Mouse (Mus musculus): ENCODE results near the gene Gm28048. TPM values are rescaled to one million over a fixed set of nuclear protein-coding genes. Genes with fewer than 3 reads are reported as not detected.

The Gm28048 gene
- polyA plus RNA-seq, 1 experiment, result not detected

DNA sequence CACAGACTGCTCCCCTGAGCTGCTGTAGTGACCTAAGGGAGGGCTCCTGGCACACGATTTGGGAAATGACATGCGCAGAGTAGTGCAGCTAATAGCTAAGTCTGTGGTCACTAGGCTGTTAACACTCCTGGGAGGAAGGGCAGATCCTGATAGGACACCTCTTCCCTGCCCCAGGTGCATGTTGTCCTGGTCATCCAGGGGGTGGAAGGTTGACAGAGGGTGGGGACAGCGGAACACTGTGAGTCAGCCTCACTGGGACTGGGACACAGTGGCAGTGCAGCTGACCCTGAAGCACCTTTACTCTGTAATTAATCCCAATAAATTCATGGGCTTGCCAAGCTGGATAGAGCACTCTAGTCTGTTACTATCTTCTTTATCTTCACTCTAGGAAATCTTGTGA is 160.6 kb downstream of the Gm28048 start:
- H3K4me3 ChIP-seq (replicated peaks), result peak overlapping the region; percentile 28
- no peaks in the 10 kb centered on the region for H3K9me3 ChIP-seq
- no peaks in the 10 kb centered on the region for H3K27me3 ChIP-seq (replicated peaks)
- H3K36me3 ChIP-seq (replicated peaks; ENCODE audit: low read length), result peaks cover 20% of the 10 kb centered on the region
- H3K4me1 ChIP-seq, result peaks cover 79% of the 10 kb centered on the region
- TF ChIP-seq GATA1 (IDR thresholded peaks at IDR 0.05; ENCODE audit: borderline replicate concordance, low read length) (no peak), FLI1 (IDR thresholded peaks at IDR 0.05; ENCODE audit: low read length) (no peak)

DNA sequence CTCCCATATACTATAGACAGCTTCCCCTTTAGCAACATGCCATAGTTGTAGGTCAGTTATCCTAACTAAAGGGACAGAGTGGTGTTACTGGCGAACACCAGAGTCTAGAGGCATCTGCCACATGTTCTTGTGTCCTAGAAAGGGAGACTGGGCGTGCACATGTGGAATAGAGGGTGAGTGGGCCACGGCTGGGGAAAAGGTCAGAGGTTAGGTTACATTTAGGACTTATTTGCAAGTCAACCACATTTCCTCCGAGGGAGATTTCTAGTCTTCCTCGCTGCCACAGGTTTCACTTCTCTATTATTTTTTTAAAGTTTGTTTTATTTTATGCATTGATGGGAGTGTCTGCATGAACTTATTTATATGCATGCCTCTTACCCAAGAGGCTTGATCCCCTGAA is 163.5 kb downstream of the Gm28048 start:
- Histone ChIP-seq H3K9me3 (no peaks in the 10 kb centered on the region), H3K4me3 (replicated peaks) (no peak overlapping the region), H3K36me3 (replicated peaks; ENCODE audit: low read length) (peaks cover 11% of the 10 kb centered on the region), H3K4me1 (peaks cover 87% of the 10 kb centered on the region), H3K27me3 (replicated peaks) (no peaks in the 10 kb centered on the region)
- TF ChIP-seq FLI1 (IDR thresholded peaks at IDR 0.05; ENCODE audit: low read length) (no peak), GATA1 (IDR thresholded peaks at IDR 0.05; ENCODE audit: borderline replicate concordance, low read length) (no peak)

- Histone ChIP-seq H3K36me3 (replicated peaks; ENCODE audit: low read length) (peaks cover 19% of the 10 kb centered on the region), H3K4me1 (peaks cover 85% of the 10 kb centered on the region), H3K4me3 (replicated peaks) (no peak overlapping the region), H3K27me3 (replicated peaks) (no peaks in the 10 kb centered on the region), H3K9me3 (peaks cover 7% of the 10 kb centered on the region; the same call in 1 of the 2 replicates)
- TF ChIP-seq FLI1 (IDR thresholded peaks at IDR 0.05; ENCODE audit: low read length), result no peak
- no peak for TF ChIP-seq GATA1 (IDR thresholded peaks at IDR 0.05; ENCODE audit: borderline replicate concordance, low read length)
These were observed 166.0 kb downstream of the Gm28048 start for GRCm38 (mm10) chr11:22815877-22816276.

- Histone ChIP-seq H3K36me3 (replicated peaks; ENCODE audit: low read length) (peaks cover 19% of the 10 kb centered on the region), H3K4me1 (peaks cover 88% of the 10 kb centered on the region), H3K27me3 (replicated peaks) (no peaks in the 10 kb centered on the region), H3K9me3 (peaks cover 7% of the 10 kb centered on the region; the same call in 1 of the 2 replicates), H3K4me3 (replicated peaks) (no peak overlapping the region)
- TF ChIP-seq GATA1 (IDR thresholded peaks at IDR 0.05; ENCODE audit: borderline replicate concordance, low read length), result no peak
These were observed 166.7 kb downstream of the Gm28048 start for GRCm38 (mm10) chr11:22815143-22815542.

- TF ChIP-seq GATA1 (IDR thresholded peaks at IDR 0.05; ENCODE audit: borderline replicate concordance, low read length), result no peak
- no peak for TF ChIP-seq FLI1 (IDR thresholded peaks at IDR 0.05; ENCODE audit: low read length)
- Histone ChIP-seq H3K36me3 (replicated peaks; ENCODE audit: low read length) (peaks cover 16% of the 10 kb centered on the region), H3K9me3 (peaks cover 7% of the 10 kb centered on the region; the same call in 1 of the 2 replicates), H3K27me3 (replicated peaks) (no peaks in the 10 kb centered on the region), H3K4me3 (replicated peaks) (peak overlapping the region; percentile 62), H3K4me1 (peaks cover 88% of the 10 kb centered on the region)
These were observed 167.8 kb downstream of the Gm28048 start for GRCm38 (mm10) chr11:22813921-22814704.

- Histone ChIP-seq H3K27me3 (replicated peaks) (no peaks in the 10 kb centered on the region), H3K4me1 (peaks cover 94% of the 10 kb centered on the region), H3K4me3 (replicated peaks) (peak overlapping the region; percentile 62), H3K36me3 (replicated peaks; ENCODE audit: low read length) (peaks cover 14% of the 10 kb centered on the region), H3K9me3 (peaks cover 7% of the 10 kb centered on the region; the same call in 1 of the 2 replicates)
- peak; percentile 68; the same call in 1 of the 3 replicates for TF ChIP-seq GATA1 (IDR thresholded peaks at IDR 0.05; ENCODE audit: borderline replicate concordance, low read length)
- no peak for TF ChIP-seq FLI1 (IDR thresholded peaks at IDR 0.05; ENCODE audit: low read length)
These were observed 168.5 kb downstream of the Gm28048 start for GRCm38 (mm10) chr11:22813427-22813826.

GRCm38 (mm10) chr11:22811413-22811812 is 170.5 kb downstream of the Gm28048 start:
- Histone ChIP-seq H3K27me3 (replicated peaks) (no peaks in the 10 kb centered on the region), H3K4me1 (peaks cover 93% of the 10 kb centered on the region), H3K4me3 (replicated peaks) (no peak overlapping the region), H3K36me3 (replicated peaks; ENCODE audit: low read length) (peaks cover 14% of the 10 kb centered on the region), H3K9me3 (peaks cover 7% of the 10 kb centered on the region; the same call in 1 of the 2 replicates)
- TF ChIP-seq FLI1 (IDR thresholded peaks at IDR 0.05; ENCODE audit: low read length) (no peak), GATA1 (IDR thresholded peaks at IDR 0.05; ENCODE audit: borderline replicate concordance, low read length) (no peak)

- peaks cover 15% of the 10 kb centered on the region for H3K9me3 ChIP-seq
- H3K4me3 ChIP-seq (replicated peaks), result no peak overlapping the region
- H3K4me1 ChIP-seq, result peaks cover 77% of the 10 kb centered on the region
- peaks cover 26% of the 10 kb centered on the region for H3K36me3 ChIP-seq (replicated peaks; ENCODE audit: low read length)
- TF ChIP-seq FLI1 (IDR thresholded peaks at IDR 0.05; ENCODE audit: low read length), result no peak
- TF ChIP-seq GATA1 (IDR thresholded peaks at IDR 0.05; ENCODE audit: borderline replicate concordance, low read length), result no peak
- H3K27me3 ChIP-seq (replicated peaks), result no peaks in the 10 kb centered on the region
These were observed 172.3 kb downstream of the Gm28048 start for GRCm38 (mm10) chr11:22809465-22810096.

GRCm38 (mm10) chr11:22808040-22808439 is 173.8 kb downstream of the Gm28048 start:
- no peak for TF ChIP-seq FLI1 (IDR thresholded peaks at IDR 0.05; ENCODE audit: low read length)
- no peak for TF ChIP-seq GATA1 (IDR thresholded peaks at IDR 0.05; ENCODE audit: borderline replicate concordance, low read length)
- H3K36me3 ChIP-seq (replicated peaks; ENCODE audit: low read length), result peaks cover 38% of the 10 kb centered on the region
- no peaks in the 10 kb centered on the region for H3K27me3 ChIP-seq (replicated peaks)
- H3K9me3 ChIP-seq, result peaks cover 19% of the 10 kb centered on the region
- H3K4me3 ChIP-seq (replicated peaks), result no peak overlapping the region
- peaks cover 62% of the 10 kb centered on the region for H3K4me1 ChIP-seq

GRCm38 (mm10) chr11:22805171-22805570 is 176.7 kb downstream of the Gm28048 start:
- Histone ChIP-seq H3K36me3 (replicated peaks; ENCODE audit: low read length) (peaks cover 35% of the 10 kb centered on the region), H3K4me1 (peaks cover 46% of the 10 kb centered on the region), H3K4me3 (replicated peaks) (no peak overlapping the region), H3K9me3 (peaks cover 18% of the 10 kb centered on the region), H3K27me3 (replicated peaks) (no peaks in the 10 kb centered on the region)
- no peak for TF ChIP-seq FLI1 (IDR thresholded peaks at IDR 0.05; ENCODE audit: low read length)
- no peak for TF ChIP-seq GATA1 (IDR thresholded peaks at IDR 0.05; ENCODE audit: borderline replicate concordance, low read length)
